Mouse (Mus musculus) forebrain, embryonic 12.5 days (tissue): Measurements from ENCODE around the gene Hcfc1. TPM values are rescaled to one million over a fixed set of nuclear protein-coding genes. Genes with fewer than 3 reads are reported as not detected.

Experiments
- ATAC-seq: fragments of 200-750 bp; cut with Nextera tagmentation; 2 replicates; pipeline ENCODE4 v1.8.0; 2017; ENCODE audit warnings: moderate TSS enrichment; ENCODE audit not compliant: low FRiP score
- H3K27ac ChIP-seq: fragments of 300-500 bp; sonication (generic); 2 replicates; pipeline ENCODE4 v1.5.1; 2016; ENCODE audit warnings: mild to moderate bottlenecking
- H3K27me3 ChIP-seq: fragments of 300-500 bp; sonication (generic); 2 replicates; pipeline ENCODE4 v1.6.1; 2016; ENCODE audit warnings: mild to moderate bottlenecking
- H3K36me3 ChIP-seq: fragments of 300-500 bp; sonication (generic); replicated peaks from 2 replicates; pipeline ENCODE4 v1.6.1; 2016; ENCODE audit warnings: mild to moderate bottlenecking
- H3K4me1 ChIP-seq: fragments of 300-500 bp; sonication (generic); 2 replicates; pipeline ENCODE4 v1.6.1; 2016
- H3K4me2 ChIP-seq: fragments of 300-500 bp; sonication (generic); 2 replicates; pipeline ENCODE4 v1.6.1; 2016; ENCODE audit warnings: mild to moderate bottlenecking, moderate library complexity
- H3K4me3 ChIP-seq: fragments of 300-500 bp; sonication (generic); replicated peaks from 2 replicates; pipeline ENCODE4 v1.5.1; 2016; ENCODE audit warnings: mild to moderate bottlenecking
- H3K9ac ChIP-seq: fragments of 300-500 bp; sonication (generic); 2 replicates; pipeline ENCODE4 v1.6.1; 2016; ENCODE audit warnings: mild to moderate bottlenecking
- H3K9me3 ChIP-seq: fragments of 300-500 bp; sonication (generic); 2 replicates; pipeline ENCODE4 v1.6.1; 2016
- WGBS: fragments of 180-500 bp; shearing (Covaris S2); methylation state at CpG from one replicate; pipeline ENCODE4 v1.1.7; 2016; 5-methylcytosine and 5-hydroxymethylcytosine counted together
- polyA plus RNA-seq: library from polyadenylated mRNA; unstranded; fragments of >200 nt; fragmentation: Nextera tagmentation; extraction: Ambion mirVana; gene quantifications from 2 replicates; pipeline ENCODE4 v1.2.1, GENCODE M21; 2016

Gene Hcfc1
- polyA plus RNA-seq, 1 experiment from 2014 or later = 85.9 TPM

DNA sequence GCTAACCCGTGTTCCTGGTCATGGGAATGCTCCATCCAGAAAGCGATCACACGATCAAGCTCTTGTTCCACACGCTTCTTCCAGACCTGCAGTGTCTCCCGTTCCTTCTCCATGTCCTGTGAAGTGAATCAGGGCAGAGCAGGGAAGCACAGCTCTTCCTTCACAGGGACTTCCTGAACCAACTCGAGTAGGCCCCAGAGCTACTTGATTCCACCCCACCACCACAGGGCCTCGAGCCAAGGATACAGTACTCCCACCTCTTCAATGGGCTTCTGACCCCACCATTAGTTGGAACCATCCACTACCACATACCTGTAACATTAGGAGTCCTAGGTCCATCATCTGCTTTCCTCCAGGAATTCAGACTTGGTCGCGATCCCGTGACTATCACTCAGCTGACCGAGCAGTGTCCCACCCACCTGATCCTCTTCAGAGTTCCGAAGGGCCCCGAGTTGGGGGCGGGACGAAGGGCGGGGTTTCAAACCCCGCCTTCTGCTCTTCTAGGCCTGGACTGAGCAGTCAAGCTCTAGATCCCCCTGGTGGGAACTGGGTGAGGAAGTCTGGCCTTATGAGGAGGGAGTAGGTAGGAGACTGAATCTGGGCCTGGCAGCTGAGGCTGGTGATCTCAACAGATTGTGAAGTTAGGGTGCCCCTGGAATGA is 35.6 kb downstream of the Hcfc1 start, which contains the start of gene Renbp:
TSS of gene Renbp (minus strand) at position 449 of the 661 bp plus-strand sequence.
- Histone ChIP-seq H3K9me3 (no peaks in the 10 kb centered on the region), H3K4me1 (no peaks in the 10 kb centered on the region), H3K27ac (no peak within 1 kb of the TSS), H3K36me3 (no peaks in the 10 kb centered on the region), H3K27me3 (no peaks in the 10 kb centered on the region), H3K9ac (no peak within 1 kb of the TSS), H3K4me3 (no peak within 1 kb of the TSS), H3K4me2 (peak within 1 kb of the TSS; percentile 22)
- 38% methylated on average over 17 of the region's 17 CpGs for WGBS
- 0 out of 2 replicates have a peak, but pooled peaks have one; percentile 30 for ATAC-seq

DNA sequence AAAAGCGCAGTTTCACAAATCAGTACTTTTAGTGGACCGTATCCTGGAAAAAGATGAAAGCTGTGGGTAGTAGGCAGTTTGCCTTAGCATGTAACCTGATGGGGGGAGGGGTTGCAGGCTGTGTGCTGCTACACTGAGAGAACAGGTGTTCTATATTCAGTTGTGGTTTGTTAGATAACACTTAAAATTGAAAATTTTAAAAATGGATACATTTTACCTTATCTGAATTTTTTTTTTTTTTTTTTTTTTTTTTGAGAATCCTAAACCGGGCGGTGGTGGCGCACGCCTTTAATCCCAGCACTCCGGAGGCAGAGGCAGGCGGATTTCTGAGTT is 43.6 kb downstream of the Hcfc1 start:
- WGBS = 75% methylated on average over 7 of the region's 8 CpGs
- Histone ChIP-seq H3K27ac (0 out of 2 replicates have a peak overlapping the region, but pooled peaks have one; percentile 83), H3K9me3 (no peaks in the 10 kb centered on the region), H3K36me3 (peaks cover 18% of the 10 kb centered on the region), H3K4me3 (peak overlapping the region; percentile 55), H3K4me1 (peaks cover 10% of the 10 kb centered on the region; the same call in 1 of the 2 replicates), H3K4me2 (peak overlapping the region; percentile 63), H3K9ac (peak overlapping the region; percentile 56; the same call in 1 of the 2 replicates), H3K27me3 (no peaks in the 10 kb centered on the region)
- 0 out of 2 replicates have a peak, but pooled peaks have one; percentile 18 for ATAC-seq

DNA sequence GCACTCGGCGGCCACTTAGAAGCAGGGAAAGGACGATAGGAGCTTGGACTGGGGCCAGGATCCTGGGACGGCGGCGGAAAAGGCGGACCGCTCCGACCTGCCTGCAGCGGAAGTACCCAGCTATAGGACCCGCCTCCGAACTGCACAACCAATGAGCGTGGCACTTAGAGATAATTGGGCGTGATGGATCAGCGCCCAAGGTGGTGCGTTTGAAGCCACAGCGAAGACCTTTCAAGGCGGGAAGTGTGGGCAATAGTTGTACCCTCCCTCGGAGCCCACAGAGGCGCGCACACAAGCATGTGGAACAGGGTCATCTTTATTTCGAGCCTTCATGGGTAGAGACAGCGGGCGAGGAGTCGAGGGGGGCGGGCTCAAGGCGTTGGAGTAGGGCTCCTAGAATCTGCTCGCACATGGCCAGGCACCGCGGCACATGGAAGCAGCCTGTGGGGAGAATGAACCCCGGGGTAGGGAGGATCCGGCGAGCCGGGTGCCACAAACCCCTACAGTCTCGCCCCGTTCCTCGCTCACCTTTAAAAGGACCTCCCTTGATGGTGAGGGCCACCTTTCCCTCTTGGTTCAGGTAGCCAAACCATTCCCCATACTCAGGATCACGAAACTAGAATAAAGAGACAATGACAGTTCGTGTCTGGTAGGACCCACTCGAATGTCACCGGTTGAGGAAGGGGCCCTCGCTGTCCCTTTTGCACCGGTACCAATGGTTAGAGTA is 44.2 kb downstream of the Hcfc1 start, which contains the start of the genes Arhgap4 and Naa10:
TSS of gene Arhgap4 (minus strand) at position 48 of the 727 bp plus-strand sequence.
TSS of gene Naa10 (minus strand) at position 122 of the 727 bp plus-strand sequence.
- peaks cover 10% of the 10 kb centered on the region; the same call in 1 of the 2 replicates for H3K4me1 ChIP-seq
- peak within 1 kb of the TSS; percentile 55 for H3K4me3 ChIP-seq
- H3K27me3 ChIP-seq = no peaks in the 10 kb centered on the region
- 17% methylated on average over 43 of the region's 43 CpGs for WGBS
- peak within 1 kb of the TSS; percentile 63 for H3K4me2 ChIP-seq
- H3K36me3 ChIP-seq = peaks cover 22% of the 10 kb centered on the region
- peak within 1 kb of the TSS; percentile 69 for H3K9ac ChIP-seq
- peak within 1 kb of the TSS; percentile 83 for H3K27ac ChIP-seq
- ATAC-seq = peak; percentile 98
- no peaks in the 10 kb centered on the region for H3K9me3 ChIP-seq

GRCm38 (mm10) chrX:73921285-73921822 is 44.8 kb downstream of the Hcfc1 start:
- Histone ChIP-seq H3K9me3 (no peaks in the 10 kb centered on the region), H3K27me3 (no peaks in the 10 kb centered on the region), H3K36me3 (peaks cover 23% of the 10 kb centered on the region), H3K4me2 (peak overlapping the region; percentile 63), H3K9ac (peak overlapping the region; percentile 69), H3K4me3 (peak overlapping the region; percentile 55), H3K4me1 (peaks cover 10% of the 10 kb centered on the region; the same call in 1 of the 2 replicates), H3K27ac (peak overlapping the region; percentile 61; the same call in 1 of the 2 replicates)
- WGBS = 24% methylated on average over 34 of the region's 34 CpGs
- ATAC-seq = peak; percentile 49

- Histone ChIP-seq H3K9me3 (no peaks in the 10 kb centered on the region), H3K4me3 (no peak overlapping the region), H3K36me3 (peaks cover 23% of the 10 kb centered on the region), H3K4me1 (peaks cover 10% of the 10 kb centered on the region; the same call in 1 of the 2 replicates), H3K27me3 (no peaks in the 10 kb centered on the region), H3K9ac (no peak overlapping the region), H3K4me2 (no peak overlapping the region), H3K27ac (no peak overlapping the region)
- no peak for ATAC-seq
- WGBS = 89% methylated on average over 5 of the region's 5 CpGs
Observed at GRCm38 (mm10) chrX:73918631-73919030, 47.5 kb downstream of the Hcfc1 start.

DNA sequence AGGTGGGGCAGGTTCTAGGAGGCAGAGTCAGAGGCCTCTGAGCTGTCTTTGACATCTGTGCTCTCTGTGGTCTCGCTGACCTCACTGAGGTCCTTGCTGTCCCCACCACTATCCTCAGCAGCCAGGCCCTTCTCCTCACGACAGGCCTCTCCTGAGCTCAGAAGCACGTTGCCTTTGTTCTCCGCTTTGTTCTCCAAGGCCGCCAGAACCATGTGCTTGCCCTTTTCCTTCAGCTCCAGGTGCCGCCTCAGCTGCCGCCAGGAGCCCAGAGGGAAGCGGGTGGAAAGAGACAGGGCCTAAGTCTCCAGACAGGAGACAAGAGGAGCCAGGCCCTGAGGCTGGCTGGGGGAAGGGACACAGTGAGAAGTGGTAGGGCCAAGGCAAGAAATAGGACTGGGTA is 49.2 kb downstream of the Hcfc1 start:
- Histone ChIP-seq H3K4me2 (no peak overlapping the region), H3K9ac (no peak overlapping the region), H3K36me3 (peaks cover 23% of the 10 kb centered on the region), H3K4me3 (no peak overlapping the region), H3K27me3 (no peaks in the 10 kb centered on the region), H3K9me3 (no peaks in the 10 kb centered on the region), H3K27ac (no peak overlapping the region), H3K4me1 (peaks cover 7% of the 10 kb centered on the region; the same call in 1 of the 2 replicates)
- no peak for ATAC-seq
- WGBS = 72% methylated on average over 8 of the region's 8 CpGs

DNA sequence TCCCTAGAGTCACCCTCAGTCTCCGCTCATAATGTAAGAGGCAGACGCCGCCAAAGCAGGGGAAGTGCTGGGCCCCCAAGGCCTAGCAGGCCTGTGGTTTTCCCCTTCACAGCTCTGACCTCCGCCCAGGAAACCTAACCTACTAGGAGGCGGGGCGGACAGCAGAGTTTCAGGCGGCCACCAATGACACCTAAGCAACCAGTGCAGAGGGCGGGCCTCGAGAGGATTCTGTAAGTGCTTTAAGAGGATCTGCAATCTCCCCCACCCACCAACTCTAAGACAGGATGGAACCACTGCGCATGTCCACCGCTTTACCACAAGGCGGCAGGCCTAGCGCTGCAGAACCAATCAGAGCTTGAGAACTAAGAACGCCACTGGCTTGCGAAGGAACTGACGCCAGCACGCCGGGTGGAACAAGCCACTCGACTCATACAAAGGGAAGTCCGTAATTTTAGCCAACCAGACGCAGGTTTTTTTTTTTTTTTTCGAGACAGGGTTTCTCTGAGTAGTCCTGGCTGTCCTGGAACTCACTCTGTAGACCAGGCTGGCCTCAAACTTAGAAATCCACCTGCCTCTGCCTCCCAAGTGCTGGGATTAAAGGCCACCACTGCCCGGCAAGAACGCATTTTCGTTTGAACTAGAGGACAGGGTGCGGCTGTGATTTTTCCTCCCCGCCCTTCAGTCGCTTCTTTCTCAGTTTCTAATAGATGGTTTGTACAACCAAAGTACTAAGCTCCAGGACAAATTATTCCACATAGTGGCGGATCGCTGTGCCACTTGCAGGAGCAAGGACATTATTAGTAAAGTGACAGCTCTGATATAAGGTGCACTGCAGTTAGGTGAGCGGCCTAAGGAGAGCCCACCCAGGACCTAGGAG is 51.1 kb downstream of the Hcfc1 start:
- peak; percentile 95 for ATAC-seq
- WGBS = 31% methylated on average over 31 of the region's 31 CpGs
- H3K36me3 ChIP-seq = peaks cover 23% of the 10 kb centered on the region
- peak overlapping the region; percentile 43 for H3K4me2 ChIP-seq
- H3K4me1 ChIP-seq = no peaks in the 10 kb centered on the region
- peak overlapping the region; percentile 20 for H3K4me3 ChIP-seq
- H3K9ac ChIP-seq = no peak overlapping the region
- H3K27ac ChIP-seq = peak overlapping the region; percentile 75
- H3K9me3 ChIP-seq = no peaks in the 10 kb centered on the region
- H3K27me3 ChIP-seq = no peaks in the 10 kb centered on the region; the same call in 1 of the 2 replicates

DNA sequence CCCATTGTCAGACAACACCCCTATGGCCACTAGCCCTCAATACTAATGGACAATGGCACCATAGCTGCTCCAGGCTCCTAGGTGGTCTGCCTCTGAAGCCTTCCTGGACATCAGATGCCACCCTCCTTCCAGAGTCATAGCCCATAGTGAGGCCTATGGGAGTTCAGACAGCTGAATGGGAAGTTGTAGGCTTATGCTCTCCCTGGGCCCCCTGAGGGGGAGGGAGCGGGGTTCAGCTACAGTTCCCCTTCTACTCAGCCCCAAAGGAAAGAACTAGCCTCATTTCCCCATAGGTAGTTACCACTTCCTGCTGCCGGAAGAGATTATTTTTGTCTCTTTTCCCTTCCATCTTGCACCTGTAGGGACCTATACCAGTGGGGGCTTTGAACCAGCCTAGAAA is 54.6 kb downstream of the Hcfc1 start:
- H3K27ac ChIP-seq = no peak overlapping the region
- no peaks in the 10 kb centered on the region for H3K36me3 ChIP-seq
- H3K4me3 ChIP-seq = no peak overlapping the region
- H3K9ac ChIP-seq = no peak overlapping the region
- no peaks in the 10 kb centered on the region for H3K9me3 ChIP-seq
- H3K4me1 ChIP-seq = no peaks in the 10 kb centered on the region
- ATAC-seq = no peak
- H3K27me3 ChIP-seq = no peaks in the 10 kb centered on the region; the same call in 1 of the 2 replicates
- WGBS = 82% methylated on average over 2 of the region's 2 CpGs
- no peak overlapping the region for H3K4me2 ChIP-seq

- no peak overlapping the region for H3K9ac ChIP-seq
- WGBS = 25% methylated on average over 17 of the region's 26 CpGs
- H3K27me3 ChIP-seq = no peaks in the 10 kb centered on the region; the same call in 1 of the 2 replicates
- H3K4me1 ChIP-seq = no peaks in the 10 kb centered on the region
- H3K9me3 ChIP-seq = no peaks in the 10 kb centered on the region
- no peak for ATAC-seq
- peak overlapping the region; percentile 43 for H3K4me2 ChIP-seq
- no peaks in the 10 kb centered on the region for H3K36me3 ChIP-seq
- no peak overlapping the region; the same call in 1 of the 2 replicates for H3K4me3 ChIP-seq
- H3K27ac ChIP-seq = no peak overlapping the region
Observed at GRCm38 (mm10) chrX:73911156-73911555, 55.0 kb downstream of the Hcfc1 start.

DNA sequence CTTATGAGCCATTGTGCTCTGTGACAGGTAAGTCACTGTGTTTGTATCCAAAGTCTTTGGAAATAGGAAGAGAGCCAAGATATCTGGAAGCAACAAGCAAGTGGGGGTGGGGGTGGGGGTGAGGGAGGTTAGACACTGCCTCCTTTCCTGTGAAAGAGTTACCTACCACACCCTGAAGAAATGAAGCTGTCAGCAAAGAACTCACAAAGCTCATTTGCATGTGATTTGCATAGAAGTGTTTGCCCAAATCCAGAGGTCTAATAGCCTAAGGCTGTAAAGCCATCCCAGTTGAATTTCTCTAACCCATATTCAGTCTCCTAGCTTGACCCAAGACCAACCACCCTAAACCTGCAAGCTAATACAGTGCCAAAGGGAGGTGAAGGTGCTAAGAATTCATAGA is 55.7 kb downstream of the Hcfc1 start:
- H3K4me3 ChIP-seq = no peak overlapping the region

DNA sequence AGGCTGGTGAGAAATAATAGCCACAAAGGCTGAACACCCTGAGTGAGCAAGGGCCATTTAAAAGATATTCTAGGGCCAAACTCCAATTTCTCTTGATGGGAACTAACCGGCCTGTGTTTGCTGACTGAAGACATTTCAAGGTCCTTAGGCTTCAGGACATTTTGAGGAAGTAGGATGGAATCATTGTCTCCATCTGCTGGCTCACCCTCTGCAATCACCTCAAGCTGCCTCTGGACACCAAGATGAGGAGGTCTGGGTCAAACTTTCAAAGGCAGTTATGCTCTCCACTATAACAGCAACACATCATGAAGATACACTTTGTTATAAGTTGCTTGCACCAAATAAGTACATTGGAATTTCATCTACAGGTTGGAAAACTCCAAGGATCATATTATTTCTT is 56.1 kb downstream of the Hcfc1 start:
- 88% methylated on average over 1 of the region's 1 CpGs for WGBS
- Histone ChIP-seq H3K27me3 (no peaks in the 10 kb centered on the region; the same call in 1 of the 2 replicates), H3K4me1 (no peaks in the 10 kb centered on the region), H3K9ac (no peak overlapping the region), H3K36me3 (no peaks in the 10 kb centered on the region), H3K4me3 (no peak overlapping the region), H3K4me2 (no peak overlapping the region), H3K9me3 (no peaks in the 10 kb centered on the region), H3K27ac (no peak overlapping the region)
- ATAC-seq = no peak

More for the DNA sequence above, 55.7 kb downstream of the Hcfc1 start:
- Histone ChIP-seq H3K4me2 (no peak overlapping the region), H3K4me1 (no peaks in the 10 kb centered on the region), H3K9me3 (no peaks in the 10 kb centered on the region), H3K27ac (no peak overlapping the region), H3K36me3 (no peaks in the 10 kb centered on the region), H3K9ac (no peak overlapping the region), H3K27me3 (no peaks in the 10 kb centered on the region; the same call in 1 of the 2 replicates)
- no peak for ATAC-seq
